Mouse (Mus musculus) C2C12 (cell line): ENCODE results near the gene Sema5b.

Source experiments
- CEBPB ChIP-seq: IDR thresholded peaks from one replicate; pipeline ENCODE4 v1.6.1; 2011; ENCODE audit warnings: low read depth, mild to moderate bottlenecking, control low read depth, moderate library complexity
- CTCF ChIP-seq: IDR thresholded peaks from one replicate; pipeline ENCODE4 v1.5.1; 2011; ENCODE audit not compliant: control insufficient read depth, insufficient read depth, insufficient read length
- MYOD1 ChIP-seq: IDR thresholded peaks from one replicate; pipeline ENCODE4 v1.6.1; 2011; ENCODE audit warnings: low read depth; ENCODE audit not compliant: control insufficient read depth, insufficient read length
- USF1 ChIP-seq: IDR thresholded peaks from one replicate; pipeline ENCODE4 v1.6.1; 2011; ENCODE audit warnings: low read depth, mild to moderate bottlenecking, control low read depth, moderate library complexity

DNA sequence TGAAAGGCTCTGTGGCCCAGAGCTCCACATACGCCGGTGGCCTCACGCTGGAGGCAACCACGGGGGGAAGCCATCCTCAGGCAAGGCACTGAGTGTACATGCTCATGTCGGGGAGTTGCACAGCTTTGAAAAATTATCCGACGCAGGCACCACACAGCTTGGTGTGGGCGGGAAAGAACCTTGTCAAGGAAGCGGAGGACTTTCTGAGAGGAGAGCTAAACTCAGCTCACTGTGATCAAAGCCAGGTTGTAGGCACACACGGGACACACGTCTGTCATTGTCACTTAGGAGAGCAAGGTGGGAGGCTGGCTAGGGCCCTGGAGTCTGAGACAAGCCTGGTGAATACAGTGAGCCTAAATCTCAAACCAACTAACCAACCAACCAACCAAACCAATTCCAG is 160.9 kb downstream of the Sema5b start:
- TF ChIP-seq MYOD1 (no peak), CEBPB (no peak), CTCF (no peak), USF1 (no peak)
